Comparison of ENCODE assay signal across 22 mouse cellular contexts in the genomic region with DNA sequence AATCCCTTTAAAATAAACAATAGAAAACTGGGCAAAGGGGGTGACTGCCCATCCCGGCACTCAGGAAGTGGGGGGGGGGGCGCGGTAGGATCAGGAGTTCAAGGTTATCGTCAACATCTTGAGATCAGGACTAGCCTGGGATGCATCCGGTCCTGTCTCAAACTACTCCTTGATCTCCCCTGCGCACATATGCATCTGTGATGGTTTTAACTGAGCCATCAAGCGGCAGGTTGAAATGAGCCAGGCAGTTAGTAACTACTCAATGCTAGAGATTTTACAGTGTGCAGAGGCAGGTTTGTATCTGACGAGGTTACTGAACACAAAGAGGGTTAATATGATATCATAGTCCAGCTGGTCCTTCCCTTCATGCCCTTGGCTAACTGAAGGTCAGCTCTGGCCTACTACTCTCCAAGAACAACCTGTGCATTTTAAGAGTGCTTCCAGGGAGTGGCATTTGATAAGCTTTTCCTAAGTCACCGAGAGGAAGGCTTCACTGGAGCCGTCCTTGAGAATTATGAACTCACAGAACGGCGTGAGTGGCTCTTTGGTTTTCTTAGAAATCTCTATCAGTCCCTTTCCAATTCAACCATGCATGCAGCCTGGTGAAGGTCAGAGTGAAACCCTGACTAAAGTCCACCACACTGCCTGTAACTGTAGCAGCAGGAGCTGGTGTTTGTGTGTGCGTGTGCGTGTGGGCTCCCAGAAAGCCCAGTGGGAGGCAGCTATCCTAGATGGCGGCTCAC.
DNase-seq lines count a peak whose midpoint lies in the region; ATAC-seq and TF ChIP-seq lines count a peak whose summit lies in the region.
"Had no signal": no experiment of that assay in that cellular context is flagged by ENCODE, and none has a peak within 500 bp of the region (broad histone marks: within the 10 kb centered on the region; RNA-seq: fewer than 3 reads in every experiment).

No protein-coding gene starts in this region.

- no peak for ATAC-seq in kidney, embryonic 14.5 days (ENCODE audit: low FRiP score, low TSS enrichment)
- ATAC-seq in stomach, postnatal 0 days (ENCODE audit: low FRiP score, low TSS enrichment) = no peak
- ATAC-seq: activated CD4-positive, CD25-positive, alpha-beta regulatory T cell, adult 4 months; forebrain, embryonic 14.5 days; hindbrain, embryonic 16.5 days; inflammation-experienced regulatory T-cells, adult 6 months had no signal

- H3K4me1 ChIP-seq in kidney, adult 2 months (ENCODE audit: control insufficient read depth, insufficient read depth, low read length) = peaks cover 4% of the 10 kb centered on the region; the same call in 1 of the 2 replicates
- H3K4me1 ChIP-seq in kidney, embryonic 14.5 days (ENCODE audit: control insufficient read depth, insufficient read depth, low read length) = 0 out of 2 replicates have a peak, but pooled peaks cover 7% of the 10 kb centered on the region
- H3K4me1 ChIP-seq in stomach, postnatal 0 days (replicated peaks; ENCODE audit: control insufficient read depth, insufficient read depth) = no peaks in the 10 kb centered on the region

- no peak for TF ChIP-seq POLR2A in kidney, adult 2 months (IDR thresholded peaks at IDR 0.05; ENCODE audit: low read depth, low read length)

- H3K36me3 ChIP-seq in kidney, adult 2 months (ENCODE audit: control insufficient read depth, insufficient read depth, low read length) = no peaks in the 10 kb centered on the region
- no peaks in the 10 kb centered on the region for H3K36me3 ChIP-seq in kidney, embryonic 14.5 days (ENCODE audit: control insufficient read depth, insufficient read depth, low read length)
- no peaks in the 10 kb centered on the region for H3K36me3 ChIP-seq in stomach, postnatal 0 days (ENCODE audit: control insufficient read depth, insufficient read depth, low read length)
- H3K36me3 ChIP-seq: forebrain, embryonic 10.5 days; G1E; heart, embryonic 10.5 days; hindbrain, embryonic 12.5 days had no signal

- 63% methylated on average over 15 of the region's 15 CpGs for WGBS in kidney, adult 2 months
- 82% methylated on average over 15 of the region's 15 CpGs for WGBS in kidney, embryonic 14.5 days
- 74% methylated on average over 15 of the region's 15 CpGs for WGBS in stomach, postnatal 0 days

- H3K4me3 ChIP-seq in kidney, adult 2 months (ENCODE audit: insufficient read depth, low read depth, low read length) = no peak overlapping the region
- H3K4me3 ChIP-seq in kidney, embryonic 14.5 days (ENCODE audit: low read length) = no peak overlapping the region
- H3K4me3 ChIP-seq in stomach, postnatal 0 days (ENCODE audit: low read depth, low read length) = no peak overlapping the region
- H3K4me3 ChIP-seq: forebrain, embryonic 10.5 days; heart, embryonic 10.5 days; hindbrain, embryonic 12.5 days had no signal

- no peak overlapping the region for H3K27ac ChIP-seq in kidney, adult 2 months (ENCODE audit: insufficient read depth, low read depth, low read length)
- H3K27ac ChIP-seq in kidney, embryonic 14.5 days (ENCODE audit: low read depth, low read length) = no peak overlapping the region
- no peak overlapping the region for H3K27ac ChIP-seq in stomach, postnatal 0 days (replicated peaks)
- H3K27ac ChIP-seq: forebrain, embryonic 10.5 days; heart, embryonic 10.5 days; hindbrain, embryonic 12.5 days had no signal

- H3K9me3 ChIP-seq in kidney, embryonic 14.5 days (ENCODE audit: control insufficient read depth, low read length) = no peaks in the 10 kb centered on the region
- no peaks in the 10 kb centered on the region for H3K9me3 ChIP-seq in stomach, postnatal 0 days (ENCODE audit: control insufficient read depth, low read length)
- H3K9me3 ChIP-seq: forebrain, embryonic 10.5 days; G1E; heart, embryonic 10.5 days; hindbrain, embryonic 12.5 days had no signal

- no peak for TF ChIP-seq CTCF in kidney, adult 2 months (conservative IDR thresholded peaks at IDR 0.05; ENCODE audit: insufficient read depth, insufficient read length, low read depth, low read length)
- TF ChIP-seq CTCF in stomach, postnatal 0 days (IDR thresholded peaks at IDR 0.05; ENCODE audit: low read depth) = no peak

- H3K4me2 ChIP-seq in kidney, embryonic 14.5 days (replicated peaks; ENCODE audit: low read depth, low read length) = no peak overlapping the region
- no peak overlapping the region for H3K4me2 ChIP-seq in stomach, postnatal 0 days (replicated peaks; ENCODE audit: low read depth)
- H3K4me2 ChIP-seq: hindbrain, embryonic 12.5 days had no signal

- H3K9ac ChIP-seq in kidney, embryonic 14.5 days (ENCODE audit: low read depth, low read length) = no peak overlapping the region
- no peak overlapping the region for H3K9ac ChIP-seq in stomach, postnatal 0 days (ENCODE audit: low read length)
- H3K9ac ChIP-seq: hindbrain, embryonic 12.5 days had no signal

- H3K27me3 ChIP-seq in kidney, adult 2 months (replicated peaks; ENCODE audit: control insufficient read depth, insufficient read depth, low read length) = no peaks in the 10 kb centered on the region
- no peaks in the 10 kb centered on the region for H3K27me3 ChIP-seq in kidney, embryonic 14.5 days (ENCODE audit: control insufficient read depth, insufficient read depth, low read length)
- H3K27me3 ChIP-seq in stomach, postnatal 0 days (ENCODE audit: control insufficient read depth, insufficient read depth, low read length) = no peaks in the 10 kb centered on the region

- TF ChIP-seq EP300 in stomach, postnatal 0 days (optimal IDR thresholded peaks at IDR 0.05) = no peak

- DNase-seq in adrenal gland, adult 2 months = peak; percentile 40
- DNase-seq in adrenal gland, postnatal 14 days = no peak
- peak; percentile 68 for DNase-seq in kidney, adult 2 months
- peak; percentile 34 for DNase-seq in ovary, adult 18-20 months (ENCODE audit: low spot score)
- DNase-seq in ovary, postnatal 14 days (ENCODE audit: low spot score) = no peak
- peak; percentile 20 for DNase-seq in stomach, postnatal 0 days (ENCODE audit: low spot score)
- DNase-seq in layer of hippocampus, postnatal 25 days (ENCODE audit: extremely low spot score in 1 of 2, low spot score in 1 of 2) = no peak
- DNase-seq: cerebellum, adult 11-12 months; cerebellum, adult 9-10 months; cerebellum, postnatal 36 days; heart, adult 18-20 months; heart, postnatal 10 days; heart, postnatal 4 days had no signal

Comparison
In these comparisons a context has a peak if more than half of its experiments do, and no peak if none do; other contexts are left out.
1. DNase-seq: peak in adrenal gland, adult 2 months (single experiment), kidney, adult 2 months (single experiment), ovary, adult 18-20 months (single experiment) and stomach, postnatal 0 days (single experiment); none in adrenal gland, postnatal 14 days (single experiment), ovary, postnatal 14 days (single experiment) and layer of hippocampus, postnatal 25 days (0 of 2).